9 mouse cellular contexts compared by ENCODE assay signal in the genomic region with DNA sequence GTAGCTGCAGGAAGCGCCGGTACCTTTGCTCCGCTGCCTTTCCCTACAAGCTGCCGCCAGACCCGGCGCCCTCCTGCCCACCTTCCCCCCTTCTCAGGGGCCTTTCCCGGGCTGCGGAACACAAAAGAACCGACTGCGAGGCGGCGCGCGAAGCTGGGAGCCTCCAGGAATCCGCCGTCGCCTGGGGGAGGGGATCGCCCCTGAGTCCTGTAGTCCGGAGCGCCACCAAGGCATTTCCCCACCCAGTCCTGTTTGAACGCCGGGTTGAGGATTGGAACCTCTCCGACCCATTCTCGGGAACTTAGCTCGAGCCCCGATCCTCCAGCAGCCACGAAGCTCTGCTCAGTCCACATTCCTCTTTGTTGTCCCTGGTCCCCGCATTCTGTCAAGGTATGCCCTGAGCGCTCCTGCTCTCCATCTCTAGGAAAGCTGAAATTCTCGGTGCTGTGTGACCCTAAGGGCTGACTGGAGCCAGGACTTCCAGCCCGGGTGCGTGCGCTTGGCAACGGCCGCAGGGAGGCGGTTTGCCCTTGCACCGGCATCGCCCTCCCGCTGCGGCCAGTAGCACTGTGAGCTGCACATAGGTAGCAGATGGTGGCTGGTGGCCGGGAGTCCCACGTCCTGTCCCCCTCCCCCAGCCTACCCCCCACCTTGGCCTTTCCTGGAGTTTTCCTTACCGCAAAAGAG. TPM values are rescaled to one million over a fixed set of nuclear protein-coding genes. Genes with fewer than 3 reads are reported as not detected.
DNase-seq lines count a peak whose midpoint lies in the region; ATAC-seq and TF ChIP-seq lines count a peak whose summit lies in the region.
"Had no signal": no experiment of that assay in that cellular context is flagged by ENCODE, and none has a peak within 500 bp of the region (broad histone marks: within the 10 kb centered on the region; RNA-seq: fewer than 3 reads in every experiment).

No protein-coding gene starts in this region.

- H3K4me2 ChIP-seq in forebrain, embryonic 15.5 days (replicated peaks) = peak overlapping the region; percentile 94
- peak overlapping the region; percentile 95 for H3K4me2 ChIP-seq in intestine, embryonic 15.5 days (replicated peaks)
- H3K4me2 ChIP-seq in liver, embryonic 11.5 days = peak overlapping the region; percentile 75
- H3K4me2 ChIP-seq in midbrain, postnatal 0 days (ENCODE audit: low read depth, low read length, poor library complexity, severe bottlenecking) = peak overlapping the region; percentile 97

- H3K27me3 ChIP-seq in forebrain, embryonic 15.5 days = no peaks in the 10 kb centered on the region
- no peaks in the 10 kb centered on the region for H3K27me3 ChIP-seq in intestine, embryonic 15.5 days (replicated peaks)
- H3K27me3 ChIP-seq in liver, embryonic 11.5 days (replicated peaks; ENCODE audit: control insufficient read depth, insufficient read depth, low read length) = peaks cover 34% of the 10 kb centered on the region
- H3K27me3 ChIP-seq in midbrain, postnatal 0 days (ENCODE audit: insufficient read depth, low read length) = no peaks in the 10 kb centered on the region

- peaks cover 23% of the 10 kb centered on the region for H3K4me1 ChIP-seq in forebrain, embryonic 15.5 days
- peaks cover 12% of the 10 kb centered on the region; the same call in 1 of the 2 replicates for H3K4me1 ChIP-seq in intestine, embryonic 15.5 days (replicated peaks)
- no peaks in the 10 kb centered on the region for H3K4me1 ChIP-seq in liver, embryonic 11.5 days (replicated peaks; ENCODE audit: control insufficient read depth, insufficient read depth, low read length)
- H3K4me1 ChIP-seq in midbrain, postnatal 0 days (ENCODE audit: insufficient read depth, low read length) = no peaks in the 10 kb centered on the region

- H3K9ac ChIP-seq in forebrain, embryonic 15.5 days (replicated peaks) = peak overlapping the region; percentile 89
- H3K9ac ChIP-seq in intestine, embryonic 15.5 days = peak overlapping the region; percentile 82
- peak overlapping the region; percentile 64 for H3K9ac ChIP-seq in liver, embryonic 11.5 days (ENCODE audit: low read depth, low read length)
- H3K9ac ChIP-seq in midbrain, postnatal 0 days (replicated peaks; ENCODE audit: low read length, poor library complexity, severe bottlenecking) = peak overlapping the region; percentile 66

- WGBS in forebrain, embryonic 15.5 days = under 1% methylated on average over 43 of the region's 43 CpGs
- under 1% methylated on average over 43 of the region's 43 CpGs for WGBS in intestine, embryonic 15.5 days
- WGBS in liver, embryonic 11.5 days = under 1% methylated on average over 42 of the region's 43 CpGs
- under 1% methylated on average over 42 of the region's 43 CpGs for WGBS in midbrain, postnatal 0 days

- no peaks in the 10 kb centered on the region for H3K9me3 ChIP-seq in forebrain, embryonic 15.5 days
- no peaks in the 10 kb centered on the region for H3K9me3 ChIP-seq in intestine, embryonic 15.5 days
- no peaks in the 10 kb centered on the region for H3K9me3 ChIP-seq in liver, embryonic 11.5 days (ENCODE audit: control insufficient read depth, low read length)
- no peaks in the 10 kb centered on the region for H3K9me3 ChIP-seq in midbrain, postnatal 0 days (ENCODE audit: low read length)

- ATAC-seq in forebrain, embryonic 15.5 days (replicated peaks) = peak; percentile 80
- ATAC-seq in intestine, embryonic 15.5 days = peak; percentile 76
- ATAC-seq in liver, embryonic 11.5 days (replicated peaks; ENCODE audit: low FRiP score) = peak; percentile 50
- ATAC-seq in midbrain, postnatal 0 days (ENCODE audit: low FRiP score) = peak; percentile 69

- 0 out of 2 replicates have a peak, but pooled peaks have one; percentile 10 for TF ChIP-seq CTCF in midbrain, postnatal 0 days (IDR thresholded peaks at IDR 0.05)

- peak overlapping the region; percentile 64 for H3K4me3 ChIP-seq in forebrain, embryonic 15.5 days
- H3K4me3 ChIP-seq in intestine, embryonic 15.5 days (replicated peaks) = peak overlapping the region; percentile 70
- peak overlapping the region; percentile 57 for H3K4me3 ChIP-seq in liver, embryonic 11.5 days (ENCODE audit: low read depth, low read length)
- H3K4me3 ChIP-seq in midbrain, postnatal 0 days (ENCODE audit: low read depth, low read length) = peak overlapping the region; percentile 53

- peak overlapping the region; percentile 82 for H3K27ac ChIP-seq in forebrain, embryonic 15.5 days (replicated peaks)
- peak overlapping the region; percentile 79 for H3K27ac ChIP-seq in intestine, embryonic 15.5 days
- peak overlapping the region; percentile 55; the same call in 1 of the 2 replicates for H3K27ac ChIP-seq in liver, embryonic 11.5 days (ENCODE audit: low read depth, low read length)
- H3K27ac ChIP-seq in midbrain, postnatal 0 days (ENCODE audit: low read depth, low read length) = no peak overlapping the region

- no peaks in the 10 kb centered on the region for H3K36me3 ChIP-seq in forebrain, embryonic 15.5 days
- no peaks in the 10 kb centered on the region for H3K36me3 ChIP-seq in intestine, embryonic 15.5 days
- no peaks in the 10 kb centered on the region for H3K36me3 ChIP-seq in liver, embryonic 11.5 days (ENCODE audit: control insufficient read depth, insufficient read depth, low read length)
- no peaks in the 10 kb centered on the region for H3K36me3 ChIP-seq in midbrain, postnatal 0 days (ENCODE audit: insufficient read depth, low read length)

- DNase-seq in layer of hippocampus, postnatal 14 days (ENCODE audit: low spot score in 2 of 2) = peak; percentile 12 to 26
- DNase-seq in layer of hippocampus, adult 18-20 months (ENCODE audit: low spot score in 2 of 2) = no peak
- DNase-seq in cerebellum, adult 18-20 months = peak; percentile 83 to 87
- DNase-seq in liver, embryonic 11.5 days (ENCODE audit: low spot score) = peak; percentile 69
- DNase-seq in midbrain, postnatal 0 days (ENCODE audit: low spot score) = peak; percentile 48
- DNase-seq in yolk sac, embryonic 10.5 days (ENCODE audit: low spot score) = peak; percentile 66

RNA-seq across cellular contexts. Expression of gene Prom1, which starts 1.1 kb away (rescaled TPM):
- 10 to 100 TPM; 23.7 to 25.0 TPM for total RNA-seq in layer of hippocampus, postnatal 14 days (2021)
- 10 to 100 TPM; 13.1 to 13.3 TPM for total RNA-seq in layer of hippocampus, adult 18-20 months (2021)
- 37.0 and 40.1 TPM in 2 replicates for polyA plus RNA-seq in forebrain, embryonic 15.5 days (2015; fragmentation: Nextera tagmentation; extraction: Ambion mirVana)
- polyA plus RNA-seq in intestine, embryonic 15.5 days (2015; fragmentation: Nextera tagmentation; extraction: Ambion mirVana) = 38.2 and 39.6 TPM in 2 replicates
- polyA plus RNA-seq in liver, embryonic 11.5 days (2014; fragmentation: Nextera tagmentation; extraction: Ambion mirVana) = 23.0 and 23.9 TPM in 2 replicates
- total RNA-seq in midbrain, postnatal 0 days (2014; rRNA removed) = 13.4 and 22.6 TPM in 2 replicates
- polyA plus RNA-seq in midbrain, postnatal 0 days (2015; fragmentation: Nextera tagmentation; extraction: Ambion mirVana) = 14.2 and 15.2 TPM in 2 replicates
- total RNA-seq: MEL had no signal

Comparison
In these comparisons a context has a peak if more than half of its experiments do, and no peak if none do; other contexts are left out.
1. DNase-seq: peak in layer of hippocampus, postnatal 14 days (2 of 2), cerebellum, adult 18-20 months (2 of 2), liver, embryonic 11.5 days (single experiment), midbrain, postnatal 0 days (single experiment) and yolk sac, embryonic 10.5 days (single experiment); none in layer of hippocampus, adult 18-20 months (0 of 2).
2. Peak in every context shown above with its lines, with median percentiles within 50 percentile points of each other: ATAC-seq, H3K4me2 ChIP-seq, H3K4me3 ChIP-seq and H3K9ac ChIP-seq.